Mouse (Mus musculus) heart, adult 2 months (tissue): ENCODE data around the gene Soga1.

ENCODE experiments used
- CTCF ChIP-seq: fragments of 200-600 bp; IDR thresholded peaks from 2 replicates; pipeline ENCODE4 v1.8.1; 2022; ENCODE audit warnings: antibody characterized with exemption, mild to moderate bottlenecking, moderate library complexity
- EP300 ChIP-seq: fragments of 200-500 bp; IDR thresholded peaks from 2 replicates; pipeline ENCODE4 v1.6.1; 2011; ENCODE audit warnings: low read depth, low read length, control low read depth; ENCODE audit not compliant: insufficient read depth
- POLR2A ChIP-seq: fragments of 200-500 bp; IDR thresholded peaks from 2 replicates; pipeline ENCODE4 v1.6.1; 2011; ENCODE audit warnings: mild to moderate bottlenecking, low read depth, low read length, control low read depth; ENCODE audit not compliant: insufficient read depth

- TF ChIP-seq CTCF (no peak), POLR2A (peak; percentile 60), EP300 (peak; percentile 87; the same call in 1 of the 2 replicates)
Observed at GRCm38 (mm10) chr2:157077641-157078058, 1.4 kb downstream of the Soga1 start.
